ENCODE assay signal across 9 mouse cellular contexts in the genomic region with DNA sequence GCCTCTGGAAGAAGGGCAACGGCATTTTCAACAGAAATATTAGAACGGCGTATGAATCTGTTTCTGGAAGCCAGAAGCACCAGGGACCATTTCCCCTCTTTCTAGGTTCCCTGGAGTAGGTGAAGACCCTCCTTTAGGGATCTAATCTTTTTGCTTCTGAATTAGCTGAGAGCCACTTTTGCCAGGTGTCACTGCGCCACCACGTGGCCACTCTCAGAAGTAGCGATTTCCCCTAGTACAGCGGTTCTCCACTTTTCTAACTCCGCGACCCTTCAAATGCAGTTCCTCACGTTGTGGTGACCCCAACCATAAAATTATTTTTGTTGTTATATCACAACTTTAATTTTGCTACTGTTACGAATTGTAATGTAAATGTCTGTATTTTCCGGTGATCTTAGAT.
DNase-seq lines count a peak whose midpoint lies in the region; ATAC-seq and TF ChIP-seq lines count a peak whose summit lies in the region.
"Had no signal": no experiment of that assay in that cellular context is flagged by ENCODE, and none has a peak within 500 bp of the region (broad histone marks: within the 10 kb centered on the region; RNA-seq: fewer than 3 reads in every experiment).

No protein-coding gene starts in this region.

- no peak overlapping the region for H3K9ac ChIP-seq in intestine, postnatal 0 days (ENCODE audit: low read depth, low read length)
- H3K9ac ChIP-seq in intestine, embryonic 16.5 days (ENCODE audit: low read depth, low read length): no peak overlapping the region
- H3K9ac ChIP-seq in kidney, embryonic 15.5 days: no peak overlapping the region
- no peak overlapping the region for H3K9ac ChIP-seq in liver, embryonic 13.5 days
- H3K9ac ChIP-seq: embryonic facial prominence, embryonic 12.5 days had no signal

- no peaks in the 10 kb centered on the region for H3K4me1 ChIP-seq in intestine, postnatal 0 days (replicated peaks; ENCODE audit: control insufficient read depth, insufficient read depth, low read length)
- H3K4me1 ChIP-seq in intestine, embryonic 16.5 days (ENCODE audit: control insufficient read depth, insufficient read depth, low read length): no peaks in the 10 kb centered on the region
- H3K4me1 ChIP-seq in kidney, embryonic 15.5 days: peaks cover 16% of the 10 kb centered on the region
- H3K4me1 ChIP-seq in liver, embryonic 13.5 days (replicated peaks): no peaks in the 10 kb centered on the region

- TF ChIP-seq CTCF in intestine, postnatal 0 days (IDR thresholded peaks at IDR 0.05; ENCODE audit: low read depth): peak; percentile 83

- no peaks in the 10 kb centered on the region for H3K36me3 ChIP-seq in intestine, postnatal 0 days (ENCODE audit: control insufficient read depth, insufficient read depth)
- no peaks in the 10 kb centered on the region for H3K36me3 ChIP-seq in intestine, embryonic 16.5 days (ENCODE audit: control insufficient read depth, insufficient read depth, low read length)
- H3K36me3 ChIP-seq in kidney, embryonic 15.5 days: no peaks in the 10 kb centered on the region
- H3K36me3 ChIP-seq in liver, embryonic 13.5 days: no peaks in the 10 kb centered on the region
- H3K36me3 ChIP-seq: embryonic facial prominence, embryonic 12.5 days had no signal

- no peak overlapping the region for H3K4me3 ChIP-seq in intestine, postnatal 0 days (ENCODE audit: low read depth, low read length)
- no peak overlapping the region for H3K4me3 ChIP-seq in intestine, embryonic 16.5 days (ENCODE audit: low read length)
- H3K4me3 ChIP-seq in kidney, embryonic 15.5 days (replicated peaks): no peak overlapping the region
- H3K4me3 ChIP-seq in liver, embryonic 13.5 days (replicated peaks): no peak overlapping the region
- H3K4me3 ChIP-seq: embryonic facial prominence, embryonic 12.5 days had no signal

- peak; percentile 16 for DNase-seq in cerebellum, adult 8-10 months
- DNase-seq in frontal cortex, adult 2 months (ENCODE audit: extremely low spot score in 1 of 2, low spot score in 1 of 2): peak; percentile 8 to 72
- DNase-seq in liver, embryonic 13.5 days: peak; percentile 5
- DNase-seq in thymus, postnatal 10 days (ENCODE audit: low spot score in 2 of 2): peak; percentile 33 to 67

- no peak for ATAC-seq in intestine, postnatal 0 days
- ATAC-seq in intestine, embryonic 16.5 days: no peak
- ATAC-seq in kidney, embryonic 15.5 days (replicated peaks; ENCODE audit: low FRiP score): no peak
- ATAC-seq in liver, embryonic 13.5 days (ENCODE audit: low read depth): no peak
- peak; percentile 46; the same call in 1 of the 2 replicates for ATAC-seq in neutrophil, adult 5-6 weeks (ENCODE audit: extremely low read depth, insufficient number of reproducible peaks, low FRiP score, poor library complexity, severe bottlenecking)

- 22% methylated on average over 12 of the region's 12 CpGs for WGBS in intestine, postnatal 0 days
- 24% methylated on average over 12 of the region's 12 CpGs for WGBS in intestine, embryonic 16.5 days
- WGBS in kidney, embryonic 15.5 days: 22% methylated on average over 12 of the region's 12 CpGs
- WGBS in liver, embryonic 13.5 days (ENCODE audit: insufficient replicate concordance): 19% methylated on average over 12 of the region's 12 CpGs

- H3K9me3 ChIP-seq in intestine, postnatal 0 days (ENCODE audit: control insufficient read depth): no peaks in the 10 kb centered on the region
- H3K9me3 ChIP-seq in intestine, embryonic 16.5 days (ENCODE audit: control insufficient read depth, low read length): no peaks in the 10 kb centered on the region
- no peaks in the 10 kb centered on the region for H3K9me3 ChIP-seq in kidney, embryonic 15.5 days (replicated peaks)
- no peaks in the 10 kb centered on the region for H3K9me3 ChIP-seq in liver, embryonic 13.5 days (replicated peaks)
- H3K9me3 ChIP-seq: embryonic facial prominence, embryonic 12.5 days had no signal

- no peak overlapping the region for H3K4me2 ChIP-seq in intestine, postnatal 0 days (replicated peaks; ENCODE audit: low read depth)
- no peak overlapping the region for H3K4me2 ChIP-seq in intestine, embryonic 16.5 days (ENCODE audit: low read depth, low read length)
- peak overlapping the region; percentile 34 for H3K4me2 ChIP-seq in kidney, embryonic 15.5 days
- H3K4me2 ChIP-seq in liver, embryonic 13.5 days: no peak overlapping the region
- H3K4me2 ChIP-seq: embryonic facial prominence, embryonic 12.5 days had no signal

- H3K27me3 ChIP-seq in intestine, postnatal 0 days (replicated peaks; ENCODE audit: control insufficient read depth, insufficient read depth, low read length): no peaks in the 10 kb centered on the region
- no peaks in the 10 kb centered on the region for H3K27me3 ChIP-seq in intestine, embryonic 16.5 days (replicated peaks; ENCODE audit: control insufficient read depth, insufficient read depth, low read length)
- peaks cover 22% of the 10 kb centered on the region; the same call in 1 of the 2 replicates for H3K27me3 ChIP-seq in kidney, embryonic 15.5 days
- H3K27me3 ChIP-seq in liver, embryonic 13.5 days: no peaks in the 10 kb centered on the region
- H3K27me3 ChIP-seq: embryonic facial prominence, embryonic 12.5 days had no signal

- H3K27ac ChIP-seq in intestine, postnatal 0 days (ENCODE audit: low read depth, low read length): no peak overlapping the region
- H3K27ac ChIP-seq in intestine, embryonic 16.5 days (ENCODE audit: low read length): no peak overlapping the region
- H3K27ac ChIP-seq in kidney, embryonic 15.5 days: no peak overlapping the region
- no peak overlapping the region for H3K27ac ChIP-seq in liver, embryonic 13.5 days
- H3K27ac ChIP-seq: embryonic facial prominence, embryonic 12.5 days had no signal
